Mouse (Mus musculus) kidney, embryonic 15.5 days (tissue): ENCODE results near the gene Raf1. TPM values are rescaled to one million over a fixed set of nuclear protein-coding genes. Genes with fewer than 3 reads are reported as not detected.

Experiments used
- ATAC-seq: fragments of 200-750 bp; cut with Nextera tagmentation; replicated peaks from 2 replicates; pipeline ENCODE4 v1.8.0; 2017; ENCODE audit warnings: moderate TSS enrichment; ENCODE audit not compliant: low FRiP score
- H3K27ac ChIP-seq: fragments of 300-500 bp; sonication (generic); 2 replicates; pipeline ENCODE4 v1.5.1; 2015; ENCODE audit warnings: mild to moderate bottlenecking, inconsistent platforms
- H3K27me3 ChIP-seq: fragments of 300-500 bp; sonication (generic); 2 replicates; pipeline ENCODE4 v1.6.1; 2015; ENCODE audit warnings: inconsistent platforms
- H3K36me3 ChIP-seq: fragments of 300-500 bp; sonication (generic); 2 replicates; pipeline ENCODE4 v1.6.1; 2015; ENCODE audit warnings: inconsistent platforms
- H3K4me1 ChIP-seq: fragments of 300-500 bp; sonication (generic); 2 replicates; pipeline ENCODE4 v1.6.1; 2015; ENCODE audit warnings: inconsistent platforms
- H3K4me2 ChIP-seq: fragments of 300-500 bp; sonication (generic); 2 replicates; pipeline ENCODE4 v1.6.1; 2015; ENCODE audit warnings: moderate library complexity, mild to moderate bottlenecking, inconsistent platforms
- H3K4me3 ChIP-seq: fragments of 300-500 bp; sonication (generic); replicated peaks from 2 replicates; pipeline ENCODE4 v1.5.1; 2015; ENCODE audit warnings: mild to moderate bottlenecking, inconsistent platforms
- H3K9ac ChIP-seq: fragments of 300-500 bp; sonication (generic); 2 replicates; pipeline ENCODE4 v1.6.1; 2015; ENCODE audit warnings: mild to moderate bottlenecking, inconsistent platforms
- H3K9me3 ChIP-seq: fragments of 300-500 bp; sonication (generic); replicated peaks from 2 replicates; pipeline ENCODE4 v1.6.1; 2016; ENCODE audit warnings: inconsistent platforms
- WGBS: fragments of 180-500 bp; shearing (Covaris S2); methylation state at CpG from one replicate; pipeline ENCODE4 v1.1.7; 2015; ENCODE audit warnings: mixed read lengths; 5-methylcytosine and 5-hydroxymethylcytosine counted together
- polyA plus RNA-seq: library from polyadenylated mRNA; unstranded; fragments of >200 nt; fragmentation: Nextera tagmentation; extraction: Ambion mirVana; gene quantifications from 2 replicates; pipeline ENCODE4 v1.2.1, GENCODE M21; 2015

The Raf1 gene
- polyA plus RNA-seq, 1 experiment from 2014 or later: 94.9 TPM

GRCm38 (mm10) chr6:115583430-115584125 lies 92.9 kb downstream of the Raf1 start:
- Histone ChIP-seq H3K9me3 (no peaks in the 10 kb centered on the region), H3K27me3 (no peaks in the 10 kb centered on the region), H3K9ac (no peak overlapping the region), H3K27ac (no peak overlapping the region), H3K4me1 (no peaks in the 10 kb centered on the region), H3K36me3 (peaks cover 28% of the 10 kb centered on the region), H3K4me3 (no peak overlapping the region), H3K4me2 (no peak overlapping the region)
- ATAC-seq: no peak
- 80% methylated on average over 6 of the region's 6 CpGs for WGBS

- Histone ChIP-seq H3K4me2 (no peak overlapping the region), H3K36me3 (peaks cover 39% of the 10 kb centered on the region), H3K27ac (no peak overlapping the region), H3K4me3 (no peak overlapping the region), H3K9ac (no peak overlapping the region), H3K27me3 (no peaks in the 10 kb centered on the region), H3K4me1 (no peaks in the 10 kb centered on the region), H3K9me3 (no peaks in the 10 kb centered on the region)
- ATAC-seq: no peak
- WGBS: 66% methylated on average over 10 of the region's 10 CpGs
These were observed 93.9 kb downstream of the Raf1 start for GRCm38 (mm10) chr6:115582328-115583115.

DNA sequence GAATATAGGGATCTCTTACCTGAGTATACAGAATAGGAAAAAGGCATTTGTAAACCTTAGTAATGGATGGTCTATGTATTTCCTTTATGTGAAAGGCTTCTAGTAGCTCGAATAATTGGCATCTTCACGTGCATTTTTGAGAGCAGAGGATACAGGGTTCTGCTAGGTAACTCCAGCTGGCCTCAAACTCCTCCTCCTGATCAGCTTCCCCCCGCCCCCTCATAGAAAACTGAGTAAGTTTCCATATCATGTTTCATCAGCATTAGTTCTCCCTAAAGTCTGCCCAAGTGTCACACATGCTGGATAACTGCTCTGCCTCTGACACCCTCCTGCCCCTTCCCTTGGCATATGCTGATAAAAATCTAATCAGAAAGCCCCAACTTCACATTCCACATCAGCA lies 95.6 kb downstream of the Raf1 start:
- H3K4me1 ChIP-seq: no peaks in the 10 kb centered on the region
- no peak overlapping the region for H3K27ac ChIP-seq
- H3K9me3 ChIP-seq: no peaks in the 10 kb centered on the region
- no peak for ATAC-seq
- no peak overlapping the region for H3K4me2 ChIP-seq
- no peak overlapping the region for H3K9ac ChIP-seq
- no peak overlapping the region for H3K4me3 ChIP-seq
- WGBS: 67% methylated on average over 3 of the region's 3 CpGs
- H3K27me3 ChIP-seq: no peaks in the 10 kb centered on the region
- peaks cover 56% of the 10 kb centered on the region for H3K36me3 ChIP-seq

GRCm38 (mm10) chr6:115577941-115578340 lies 98.5 kb downstream of the Raf1 start:
- no peak overlapping the region for H3K4me3 ChIP-seq
- no peaks in the 10 kb centered on the region for H3K9me3 ChIP-seq
- no peaks in the 10 kb centered on the region for H3K27me3 ChIP-seq
- no peak overlapping the region for H3K4me2 ChIP-seq
- no peak for ATAC-seq
- WGBS: 90% methylated on average over 9 of the region's 9 CpGs
- H3K4me1 ChIP-seq: no peaks in the 10 kb centered on the region
- H3K27ac ChIP-seq: no peak overlapping the region
- no peak overlapping the region for H3K9ac ChIP-seq
- peaks cover 79% of the 10 kb centered on the region for H3K36me3 ChIP-seq

GRCm38 (mm10) chr6:115577407-115577806 lies 99.0 kb downstream of the Raf1 start:
- 73% methylated on average over 5 of the region's 5 CpGs for WGBS
- Histone ChIP-seq H3K4me3 (no peak overlapping the region), H3K4me1 (no peaks in the 10 kb centered on the region), H3K9ac (no peak overlapping the region), H3K27ac (no peak overlapping the region), H3K36me3 (peaks cover 82% of the 10 kb centered on the region), H3K4me2 (no peak overlapping the region), H3K9me3 (no peaks in the 10 kb centered on the region), H3K27me3 (no peaks in the 10 kb centered on the region)
- no peak for ATAC-seq

- H3K4me1 ChIP-seq: no peaks in the 10 kb centered on the region
- no peak overlapping the region for H3K4me2 ChIP-seq
- no peaks in the 10 kb centered on the region for H3K27me3 ChIP-seq
- H3K9me3 ChIP-seq: 0 out of 2 replicates have a peak, but pooled peaks cover 2% of the 10 kb centered on the region
- H3K36me3 ChIP-seq: peaks cover 90% of the 10 kb centered on the region
- no peak overlapping the region for H3K4me3 ChIP-seq
- 92% methylated on average over 7 of the region's 7 CpGs for WGBS
- ATAC-seq: no peak
- no peak overlapping the region for H3K9ac ChIP-seq
- H3K27ac ChIP-seq: no peak overlapping the region
These were observed 102.3 kb downstream of the Raf1 start for GRCm38 (mm10) chr6:115574171-115574570.

Other genes starting within 250 kb of the Raf1 start
- gene Tsen2, start 132.0 kb downstream of the Raf1 start, polyA plus RNA-seq: 31.3 and 32.9 TPM in 2 replicates
- gene Mkrn2os, start 84.1 kb downstream of the Raf1 start, polyA plus RNA-seq: 3.5 and 4.2 TPM in 2 replicates
- gene Mkrn2, start 74.7 kb downstream of the Raf1 start, polyA plus RNA-seq: 27.6 and 28.2 TPM in 2 replicates
- gene Tmem40, start 85.8 kb upstream of the Raf1 start, polyA plus RNA-seq: 1.8 and 2.2 TPM in 2 replicates
- gene Cand2, start 97.9 kb upstream of the Raf1 start, polyA plus RNA-seq: 35.2 and 37.4 TPM in 2 replicates
- 2,232 and 2,490 TPM in 2 replicates for gene Rpl32, start 132.1 kb upstream of the Raf1 start, polyA plus RNA-seq
- gene Efcab12, start 161.8 kb upstream of the Raf1 start, polyA plus RNA-seq: 1.8 TPM in 2 replicates
- 21.3 and 21.7 TPM in 2 replicates for gene Mbd4, start 176.7 kb upstream of the Raf1 start, polyA plus RNA-seq
- 32.0 and 36.9 TPM in 2 replicates for gene Ift122, start 176.8 kb upstream of the Raf1 start, polyA plus RNA-seq